In the genomic region with DNA sequence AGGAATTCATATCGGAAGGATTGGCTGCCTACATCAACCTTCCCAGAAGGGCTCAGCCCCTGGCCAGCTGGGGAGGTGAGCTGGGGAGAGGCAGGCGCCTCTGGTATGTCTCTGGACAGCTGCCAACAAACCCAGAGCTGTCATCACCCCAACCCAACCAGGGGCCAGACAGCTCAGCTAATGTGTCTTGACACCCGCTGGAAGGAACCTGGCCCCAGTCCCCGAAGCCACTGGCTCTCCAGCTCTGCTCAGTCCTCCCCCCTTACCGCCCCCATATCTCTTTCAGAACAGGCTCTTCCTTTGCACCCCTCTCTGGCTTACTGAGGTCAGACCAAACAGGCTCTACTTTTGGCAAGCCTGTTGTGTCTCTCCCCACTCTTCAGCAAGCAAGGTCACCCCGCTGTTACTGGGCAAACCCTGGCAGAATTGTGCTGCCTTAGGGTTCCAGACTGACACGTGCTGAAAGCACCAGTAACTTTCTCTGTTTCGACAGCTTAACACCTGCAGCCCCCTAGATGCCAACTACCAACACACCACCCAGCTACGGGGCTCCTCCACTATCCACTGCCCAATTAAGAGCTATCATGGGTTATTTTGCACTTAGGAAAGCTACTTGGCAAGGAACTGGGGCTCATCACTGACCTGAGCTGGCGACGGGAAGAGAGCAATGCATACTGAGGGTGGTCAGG, we compare ENCODE assay signal across 7 mouse cellular contexts. TPM values are rescaled to one million over a fixed set of nuclear protein-coding genes. Genes with fewer than 3 reads are reported as not detected.
DNase-seq lines count a peak whose midpoint lies in the region; ATAC-seq and TF ChIP-seq lines count a peak whose summit lies in the region.

No protein-coding gene starts in this region.

- H3K9ac ChIP-seq in forebrain, postnatal 0 days = no peak overlapping the region

- no peak overlapping the region for H3K4me2 ChIP-seq in forebrain, postnatal 0 days (ENCODE audit: low read depth)

- intact Hi-C loops in heart, postnatal 10 days (cut with DNase I) = no loop called here

- no peaks in the 10 kb centered on the region for H3K4me1 ChIP-seq in forebrain, postnatal 0 days (ENCODE audit: insufficient read depth)

- peak; percentile 16; the same call in 1 of the 2 replicates for ATAC-seq in forebrain, postnatal 0 days

- H3K36me3 ChIP-seq in forebrain, postnatal 0 days (ENCODE audit: insufficient read depth) = no peaks in the 10 kb centered on the region

- no peak for TF ChIP-seq CTCF in forebrain, postnatal 0 days (IDR thresholded peaks at IDR 0.05; ENCODE audit: low read depth)

- H3K4me3 ChIP-seq in forebrain, postnatal 0 days (ENCODE audit: low read depth, low read length) = no peak overlapping the region

- H3K9me3 ChIP-seq in forebrain, postnatal 0 days (ENCODE audit: low read length) = no peaks in the 10 kb centered on the region

- 46% methylated on average over 11 of the region's 11 CpGs for WGBS in forebrain, postnatal 0 days

- H3K27me3 ChIP-seq in forebrain, postnatal 0 days (ENCODE audit: insufficient read depth, low read length) = no peaks in the 10 kb centered on the region

- peak; percentile 55 for DNase-seq in ovary, adult 18-20 months (ENCODE audit: low spot score)
- DNase-seq in ovary, postnatal 14 days (ENCODE audit: low spot score) = no peak
- DNase-seq in forebrain, postnatal 0 days = no peak
- peak; percentile 92 to 94 for DNase-seq in heart, postnatal 10 days
- DNase-seq in lung, postnatal 4 days = peak; percentile 63 to 85
- no peak for DNase-seq in frontal cortex, postnatal 14 days (ENCODE audit: low spot score in 2 of 2)
- DNase-seq in frontal cortex, postnatal 36 days (ENCODE audit: low spot score in 2 of 2) = no peak

- H3K27ac ChIP-seq in forebrain, postnatal 0 days (ENCODE audit: low read depth, low read length) = no peak overlapping the region

RNA-seq across cellular contexts. Expression of a gene that starts 5.9 kb away (rescaled TPM):
- 0.15 TPM in 1 of 2 replicates, not detected in the other for total RNA-seq in forebrain, postnatal 0 days (2014; rRNA removed)
- 0.10 TPM in 1 of 2 replicates, not detected in the other for polyA plus RNA-seq in forebrain, postnatal 0 days (2015; fragmentation: Nextera tagmentation; extraction: Ambion mirVana)
- under 1 TPM in 1 of 2 experiments, not detected in 1; 0.10 TPM for total RNA-seq in heart, postnatal 10 days (2021)

RNA-seq across cellular contexts. Expression of a gene that starts 38.8 kb away (rescaled TPM):
- total RNA-seq in forebrain, postnatal 0 days (2014; rRNA removed) = 5.5 and 9.5 TPM in 2 replicates
- polyA plus RNA-seq in forebrain, postnatal 0 days (2015; fragmentation: Nextera tagmentation; extraction: Ambion mirVana) = 8.8 and 9.7 TPM in 2 replicates
- total RNA-seq in heart, postnatal 10 days (2021) = 100 to 1,000 TPM; 206 to 222 TPM

Comparison
In these comparisons a context has a peak if more than half of its experiments do, and no peak if none do; other contexts are left out.
1. DNase-seq: peak in ovary, adult 18-20 months (single experiment), heart, postnatal 10 days (2 of 2) and lung, postnatal 4 days (2 of 2); none in ovary, postnatal 14 days (single experiment), forebrain, postnatal 0 days (single experiment), frontal cortex, postnatal 14 days (0 of 2) and frontal cortex, postnatal 36 days (0 of 2).
2. RNA of a gene that starts 38.8 kb away (total RNA-seq): 206 to 222 TPM in heart, postnatal 10 days; 5.5 to 9.5 TPM in forebrain, postnatal 0 days; every median in the first group is over 10 times any median in the second.